8 mouse cellular contexts compared by ENCODE assay signal in genomic region chr12:76016123-76017101, GRCm38 (mm10).
A peak's percentile ranks its signal among the peaks of the same experiment; 100 is the strongest.
DNase-seq lines count a peak whose midpoint lies in the region; ATAC-seq lines count a peak whose summit lies in the region.

No protein-coding gene starts in this region.

- ATAC-seq in kidney, embryonic 16.5 days (ENCODE audit: low FRiP score, low TSS enrichment): peak; percentile 51
- ATAC-seq in liver, embryonic 11.5 days (replicated peaks; ENCODE audit: low FRiP score): no peak

- no peak overlapping the region for H3K9ac ChIP-seq in kidney, embryonic 16.5 days (replicated peaks; ENCODE audit: low read length)
- no peak overlapping the region for H3K9ac ChIP-seq in liver, embryonic 11.5 days (ENCODE audit: low read depth, low read length)

- DNase-seq in CD4-positive helper T cell, adult 2 months (ENCODE audit: low read depth, low spot score): peak; percentile 76
- DNase-seq in WW6 (ENCODE audit: low read depth, low spot score): peak; percentile 61
- DNase-seq in cerebellum, postnatal 36 days: peak; percentile 84 to 86
- peak; percentile 41 for DNase-seq in gastrocnemius, postnatal 25 days
- peak; percentile 55 for DNase-seq in liver, embryonic 11.5 days (ENCODE audit: low spot score)
- peak; percentile 68 to 83 for DNase-seq in right cerebral cortex, adult 2 months (ENCODE audit: low spot score in 2 of 2)
- DNase-seq in urinary bladder, adult 2 months (ENCODE audit: low spot score): peak; percentile 44

- no peaks in the 10 kb centered on the region for H3K27me3 ChIP-seq in kidney, embryonic 16.5 days (ENCODE audit: insufficient read depth, low read length)
- H3K27me3 ChIP-seq in liver, embryonic 11.5 days (replicated peaks; ENCODE audit: control insufficient read depth, insufficient read depth, low read length): no peaks in the 10 kb centered on the region

- H3K27ac ChIP-seq in kidney, embryonic 16.5 days (ENCODE audit: low read length): no peak overlapping the region
- no peak overlapping the region for H3K27ac ChIP-seq in liver, embryonic 11.5 days (ENCODE audit: low read depth, low read length)

- H3K4me3 ChIP-seq in kidney, embryonic 16.5 days (ENCODE audit: low read length): no peak overlapping the region
- H3K4me3 ChIP-seq in liver, embryonic 11.5 days (ENCODE audit: low read depth, low read length): no peak overlapping the region

- WGBS in kidney, embryonic 16.5 days: 70% methylated on average over 14 of the region's 14 CpGs
- 79% methylated on average over 14 of the region's 14 CpGs for WGBS in liver, embryonic 11.5 days

- H3K4me1 ChIP-seq in kidney, embryonic 16.5 days (ENCODE audit: insufficient read depth, low read length): 0 out of 2 replicates have a peak, but pooled peaks cover 5% of the 10 kb centered on the region
- H3K4me1 ChIP-seq in liver, embryonic 11.5 days (replicated peaks; ENCODE audit: control insufficient read depth, insufficient read depth, low read length): no peaks in the 10 kb centered on the region

- no peak overlapping the region for H3K4me2 ChIP-seq in kidney, embryonic 16.5 days (replicated peaks; ENCODE audit: low read depth, low read length)
- no peak overlapping the region for H3K4me2 ChIP-seq in liver, embryonic 11.5 days

- H3K36me3 ChIP-seq in kidney, embryonic 16.5 days (ENCODE audit: insufficient read depth, low read length): peaks cover 36% of the 10 kb centered on the region
- peaks cover 3% of the 10 kb centered on the region; the same call in 1 of the 2 replicates for H3K36me3 ChIP-seq in liver, embryonic 11.5 days (ENCODE audit: control insufficient read depth, insufficient read depth, low read length)

- no peaks in the 10 kb centered on the region for H3K9me3 ChIP-seq in kidney, embryonic 16.5 days (ENCODE audit: low read length)
- H3K9me3 ChIP-seq in liver, embryonic 11.5 days (ENCODE audit: control insufficient read depth, low read length): no peaks in the 10 kb centered on the region
